Mouse (Mus musculus) limb, embryonic 11.5 days (tissue): Measurements from ENCODE around the gene Apobec2. TPM values are rescaled to one million over a fixed set of nuclear protein-coding genes. Genes with fewer than 3 reads are reported as not detected.

Experiments
- polyA plus RNA-seq: library from polyadenylated mRNA; unstranded; fragments of >200 nt; fragmentation: Nextera tagmentation; extraction: Ambion mirVana; gene quantifications from 2 replicates; pipeline ENCODE4 v1.2.1, GENCODE M21; 2014

The Apobec2 gene
- polyA plus RNA-seq, 1 experiment from 2014 or later, result 1.5 TPM

Other genes starting within 250 kb of the Apobec2 start
- 0.13 TPM in 1 of 2 replicates, not detected in the other for gene Trem1, start 200.2 kb downstream of the Apobec2 start, polyA plus RNA-seq
- not detected in 2 replicates for gene Trem3, start 185.2 kb downstream of the Apobec2 start, polyA plus RNA-seq
- gene Treml4, start 168.6 kb downstream of the Apobec2 start, polyA plus RNA-seq, result 0.16 and 0.31 TPM in 2 replicates
- 0.04 and 0.13 TPM in 2 replicates for gene Treml2, start 133.4 kb downstream of the Apobec2 start, polyA plus RNA-seq
- gene B430306N03Rik, start 116.8 kb downstream of the Apobec2 start, polyA plus RNA-seq, result 0.09 and 0.18 TPM in 2 replicates
- 0.82 and 0.88 TPM in 2 replicates for gene Trem2, start 86.5 kb downstream of the Apobec2 start, polyA plus RNA-seq
- 2.0 and 2.7 TPM in 2 replicates for gene Treml1, start 73.0 kb downstream of the Apobec2 start, polyA plus RNA-seq
- 30.5 and 31.2 TPM in 2 replicates for gene Nfya, start 23.0 kb downstream of the Apobec2 start, polyA plus RNA-seq
- 71.6 and 75.0 TPM in 2 replicates for gene Oard1, start 22.9 kb downstream of the Apobec2 start, polyA plus RNA-seq
- 0.50 and 0.63 TPM in 2 replicates for gene Tspo2, start 18.6 kb upstream of the Apobec2 start, polyA plus RNA-seq
- 0.13 and 0.33 TPM in 2 replicates for gene Unc5cl, start 22.0 kb upstream of the Apobec2 start, polyA plus RNA-seq